Mouse (Mus musculus): Measurements from ENCODE around the gene Zfp12. TPM values are rescaled to one million over a fixed set of nuclear protein-coding genes. Genes with fewer than 3 reads are reported as not detected.

The Zfp12 gene
- polyA plus RNA-seq, 1 experiment: 5.6 TPM

GRCm38 (mm10) chr5:143269363-143270150 lies 34.6 kb downstream of the Zfp12 start, which contains the start of gene Zfp316:
TSS of gene Zfp316 (minus strand) at chr5:143270022.
- Histone ChIP-seq H3K4me3 (replicated peaks; ENCODE audit: control insufficient read depth, low read depth, low read length) (peak within 1 kb of the TSS; percentile 61), H3K27ac (ENCODE audit: control insufficient read depth, insufficient read depth, low read depth, low read length, poor library complexity) (peak within 1 kb of the TSS; percentile 34; the same call in 1 of the 2 replicates), H3K4me1 (ENCODE audit: control insufficient read depth, insufficient read depth, low read length) (peaks cover 1% of the 10 kb centered on the region)
- WGBS: 2% methylated on average over 76 of the region's 79 CpGs
- TF ChIP-seq POLR2A (IDR thresholded peaks at IDR 0.05; ENCODE audit: borderline replicate concordance, control insufficient read depth, low read depth, low read length): peak; percentile 51; the same call in 1 of the 2 replicates
- no peak for TF ChIP-seq CTCF (IDR thresholded peaks at IDR 0.05; ENCODE audit: control insufficient read depth, insufficient read depth, low read length)

GRCm38 (mm10) chr5:143270151-143270519 lies 35.2 kb downstream of the Zfp12 start:
- Histone ChIP-seq H3K4me1 (ENCODE audit: control insufficient read depth, insufficient read depth, low read length) (peaks cover 1% of the 10 kb centered on the region), H3K4me3 (replicated peaks; ENCODE audit: control insufficient read depth, low read depth, low read length) (peak overlapping the region; percentile 61), H3K27ac (ENCODE audit: control insufficient read depth, insufficient read depth, low read depth, low read length, poor library complexity) (no peak overlapping the region)
- TF ChIP-seq POLR2A (IDR thresholded peaks at IDR 0.05; ENCODE audit: borderline replicate concordance, control insufficient read depth, low read depth, low read length): no peak
- no peak for TF ChIP-seq CTCF (IDR thresholded peaks at IDR 0.05; ENCODE audit: control insufficient read depth, insufficient read depth, low read length)
- 5% methylated on average over 12 of the region's 12 CpGs for WGBS

GRCm38 (mm10) chr5:143271642-143272041 lies 36.7 kb downstream of the Zfp12 start:
- no peak overlapping the region for H3K27ac ChIP-seq (ENCODE audit: control insufficient read depth, insufficient read depth, low read depth, low read length, poor library complexity)
- H3K4me1 ChIP-seq (ENCODE audit: control insufficient read depth, insufficient read depth, low read length): peaks cover 1% of the 10 kb centered on the region
- WGBS: 76% methylated on average over 6 of the region's 6 CpGs
- no peak overlapping the region for H3K4me3 ChIP-seq (replicated peaks; ENCODE audit: control insufficient read depth, low read depth, low read length)
- TF ChIP-seq CTCF (IDR thresholded peaks at IDR 0.05; ENCODE audit: control insufficient read depth, insufficient read depth, low read length) (no peak), POLR2A (IDR thresholded peaks at IDR 0.05; ENCODE audit: borderline replicate concordance, control insufficient read depth, low read depth, low read length) (no peak)

GRCm38 (mm10) chr5:143272108-143272507 lies 37.1 kb downstream of the Zfp12 start:
- Histone ChIP-seq H3K4me1 (ENCODE audit: control insufficient read depth, insufficient read depth, low read length) (peaks cover 1% of the 10 kb centered on the region), H3K27ac (ENCODE audit: control insufficient read depth, insufficient read depth, low read depth, low read length, poor library complexity) (0 out of 2 replicates have a peak overlapping the region, but pooled peaks have one; percentile 22), H3K4me3 (replicated peaks; ENCODE audit: control insufficient read depth, low read depth, low read length) (no peak overlapping the region)
- WGBS: 10% methylated on average over 3 of the region's 3 CpGs
- TF ChIP-seq POLR2A (IDR thresholded peaks at IDR 0.05; ENCODE audit: borderline replicate concordance, control insufficient read depth, low read depth, low read length): no peak
- no peak for TF ChIP-seq CTCF (IDR thresholded peaks at IDR 0.05; ENCODE audit: control insufficient read depth, insufficient read depth, low read length)

- 28% methylated on average over 16 of the region's 16 CpGs for WGBS
Measured at GRCm38 (mm10) chr5:143272540-143273330, 37.8 kb downstream of the Zfp12 start.

GRCm38 (mm10) chr5:143275761-143276160 lies 40.8 kb downstream of the Zfp12 start:
- Histone ChIP-seq H3K4me1 (ENCODE audit: control insufficient read depth, insufficient read depth, low read length) (no peaks in the 10 kb centered on the region; the same call in none of the 2 replicates), H3K4me3 (replicated peaks; ENCODE audit: control insufficient read depth, low read depth, low read length) (no peak overlapping the region), H3K27ac (ENCODE audit: control insufficient read depth, insufficient read depth, low read depth, low read length, poor library complexity) (no peak overlapping the region)
- 71% methylated on average over 5 of the region's 5 CpGs for WGBS
- TF ChIP-seq POLR2A (IDR thresholded peaks at IDR 0.05; ENCODE audit: borderline replicate concordance, control insufficient read depth, low read depth, low read length): no peak
- TF ChIP-seq CTCF (IDR thresholded peaks at IDR 0.05; ENCODE audit: control insufficient read depth, insufficient read depth, low read length): no peak

More at GRCm38 (mm10) chr5:143272540-143273330, 37.8 kb downstream of the Zfp12 start:
- Histone ChIP-seq H3K4me1 (ENCODE audit: control insufficient read depth, insufficient read depth, low read length) (peaks cover 1% of the 10 kb centered on the region), H3K27ac (ENCODE audit: control insufficient read depth, insufficient read depth, low read depth, low read length, poor library complexity) (peak overlapping the region; percentile 22), H3K4me3 (replicated peaks; ENCODE audit: control insufficient read depth, low read depth, low read length) (no peak overlapping the region)
- TF ChIP-seq POLR2A (IDR thresholded peaks at IDR 0.05; ENCODE audit: borderline replicate concordance, control insufficient read depth, low read depth, low read length) (no peak), CTCF (IDR thresholded peaks at IDR 0.05; ENCODE audit: control insufficient read depth, insufficient read depth, low read length) (no peak)

- 73% methylated on average over 10 of the region's 10 CpGs for WGBS
- H3K4me3 ChIP-seq (replicated peaks; ENCODE audit: control insufficient read depth, low read depth, low read length): no peak overlapping the region
- no peaks in the 10 kb centered on the region; the same call in 1 of the 2 replicates for H3K4me1 ChIP-seq (ENCODE audit: control insufficient read depth, insufficient read depth, low read length)
- no peak for TF ChIP-seq CTCF (IDR thresholded peaks at IDR 0.05; ENCODE audit: control insufficient read depth, insufficient read depth, low read length)
- no peak for TF ChIP-seq POLR2A (IDR thresholded peaks at IDR 0.05; ENCODE audit: borderline replicate concordance, control insufficient read depth, low read depth, low read length)
- H3K27ac ChIP-seq (ENCODE audit: control insufficient read depth, insufficient read depth, low read depth, low read length, poor library complexity): no peak overlapping the region
Measured at GRCm38 (mm10) chr5:143279247-143279646, 44.3 kb downstream of the Zfp12 start.

GRCm38 (mm10) chr5:143284762-143285161 lies 49.8 kb downstream of the Zfp12 start:
- Histone ChIP-seq H3K4me1 (ENCODE audit: control insufficient read depth, insufficient read depth, low read length) (peaks cover 9% of the 10 kb centered on the region), H3K27ac (ENCODE audit: control insufficient read depth, insufficient read depth, low read depth, low read length, poor library complexity) (no peak overlapping the region), H3K4me3 (replicated peaks; ENCODE audit: control insufficient read depth, low read depth, low read length) (no peak overlapping the region)
- WGBS: 71% methylated on average over 6 of the region's 6 CpGs
- TF ChIP-seq POLR2A (IDR thresholded peaks at IDR 0.05; ENCODE audit: borderline replicate concordance, control insufficient read depth, low read depth, low read length): no peak
- 0 out of 2 replicates have a peak, but pooled peaks have one; percentile 22 for TF ChIP-seq CTCF (IDR thresholded peaks at IDR 0.05; ENCODE audit: control insufficient read depth, insufficient read depth, low read length)

Measured in bone marrow, adult 2 months (tissue).